Mouse (Mus musculus) C2C12 (cell line): ENCODE data around the gene Ccdc188. TPM values are rescaled to one million over a fixed set of nuclear protein-coding genes. Genes with fewer than 3 reads are reported as not detected.

ENCODE experiments used
- H3K27me3 ChIP-seq: one replicate; pipeline ENCODE4 v1.6.1; 2011; ENCODE audit not compliant: control insufficient read depth, insufficient read depth, insufficient read length
- H3K36me3 ChIP-seq: one replicate; pipeline ENCODE4 v1.6.1; 2011; ENCODE audit not compliant: control insufficient read depth, insufficient read depth
- H3K4me3 ChIP-seq: one replicate; pipeline ENCODE4 v1.5.1; 2011; ENCODE audit warnings: mild to moderate bottlenecking, control low read depth; ENCODE audit not compliant: poor library complexity, insufficient read depth, severe bottlenecking
- H3K79me2 ChIP-seq: one replicate; pipeline ENCODE4 v1.6.1; 2011; ENCODE audit not compliant: control insufficient read depth, insufficient read depth
- H3K79me3 ChIP-seq: one replicate; pipeline ENCODE4 v1.6.1; 2011; ENCODE audit warnings: low read depth, control low read depth
- H3ac ChIP-seq: one replicate; pipeline ENCODE3; 2011; ENCODE audit warnings: low read depth; ENCODE audit not compliant: control insufficient read depth, insufficient read length
- CEBPB ChIP-seq: IDR thresholded peaks from one replicate; pipeline ENCODE4 v1.6.1; 2011; ENCODE audit warnings: low read depth, mild to moderate bottlenecking, control low read depth, moderate library complexity
- CTCF ChIP-seq: IDR thresholded peaks from one replicate; pipeline ENCODE4 v1.5.1; 2011; ENCODE audit not compliant: control insufficient read depth, insufficient read depth, insufficient read length
- FOSL1 ChIP-seq: IDR thresholded peaks from one replicate; pipeline ENCODE4 v1.8.0; 2011; ENCODE audit warnings: mild to moderate bottlenecking, low read length; ENCODE audit not compliant: poor library complexity, insufficient read depth, severe bottlenecking
- MAX ChIP-seq: IDR thresholded peaks from one replicate; pipeline ENCODE4 v1.6.1; 2011; ENCODE audit warnings: mild to moderate bottlenecking, control low read depth
- MYOD1 ChIP-seq: IDR thresholded peaks from one replicate; pipeline ENCODE4 v1.6.1; 2011; ENCODE audit warnings: low read depth; ENCODE audit not compliant: control insufficient read depth, insufficient read length
- MYOG ChIP-seq: IDR thresholded peaks from one replicate; pipeline ENCODE4 v1.6.1; 2011; ENCODE audit not compliant: control insufficient read depth, insufficient read length; ENCODE audit errors: extremely low read depth
- USF1 ChIP-seq: IDR thresholded peaks from one replicate; pipeline ENCODE4 v1.6.1; 2011; ENCODE audit warnings: low read depth, mild to moderate bottlenecking, control low read depth, moderate library complexity
- polyA plus RNA-seq: library from polyadenylated mRNA; unstranded; fragments of >200 nt; fragmentation: generic; extraction: Trizol; gene quantifications from one replicate; pipeline ENCODE4 v1.2.1, GENCODE M21; 2012; ENCODE audit warnings: missing spikeins

Ccdc188 gene
- polyA plus RNA-seq, 1 experiment, result 0.04 TPM

GRCm38 (mm10) chr16:18220856-18221542 lies 3.3 kb downstream of the Ccdc188 start:
- Histone ChIP-seq H3ac (no peak overlapping the region), H3K79me3 (no peaks in the 10 kb centered on the region), H3K79me2 (no peaks in the 10 kb centered on the region), H3K4me3 (no peak overlapping the region), H3K36me3 (peaks cover 4% of the 10 kb centered on the region), H3K27me3 (no peaks in the 10 kb centered on the region)
- TF ChIP-seq MYOD1 (no peak), FOSL1 (no peak), MYOG (no peak), USF1 (no peak), MAX (no peak), CEBPB (no peak), CTCF (no peak)

- no peaks in the 10 kb centered on the region for H3K27me3 ChIP-seq
- no peaks in the 10 kb centered on the region for H3K79me2 ChIP-seq
- H3K36me3 ChIP-seq, result peaks cover 8% of the 10 kb centered on the region
- no peaks in the 10 kb centered on the region for H3K79me3 ChIP-seq
- H3ac ChIP-seq, result no peak overlapping the region
- no peak overlapping the region for H3K4me3 ChIP-seq
- peak; percentile 36 for TF ChIP-seq CTCF
- no peak for TF ChIP-seq USF1
These were observed 3.8 kb downstream of the Ccdc188 start for GRCm38 (mm10) chr16:18221543-18221898.

GRCm38 (mm10) chr16:18222188-18222587 lies 4.5 kb downstream of the Ccdc188 start:
- peaks cover 8% of the 10 kb centered on the region for H3K36me3 ChIP-seq

DNA sequence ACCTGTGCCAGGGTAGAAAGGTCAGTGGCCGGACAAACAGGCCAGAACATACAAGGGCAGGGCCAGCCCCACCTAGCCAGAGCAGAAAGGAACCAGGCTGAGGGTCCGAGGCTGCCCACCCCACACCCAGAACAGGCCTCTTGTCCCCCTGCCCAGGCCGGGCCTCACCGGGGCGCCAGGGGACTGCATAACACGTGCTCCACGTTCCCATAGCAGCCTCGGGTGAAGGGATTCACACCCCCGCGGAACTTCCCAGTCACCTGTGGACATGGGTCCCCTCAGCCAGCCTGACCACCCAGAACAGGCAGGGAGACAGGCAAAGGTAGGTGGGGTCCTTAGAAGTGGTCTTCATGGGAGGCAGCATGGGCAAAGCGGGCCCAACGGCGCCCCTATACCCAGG lies 9.5 kb downstream of the Ccdc188 start:
- no peak overlapping the region for H3K4me3 ChIP-seq
- TF ChIP-seq USF1, result no peak
- no peak for TF ChIP-seq MYOD1
- no peak for TF ChIP-seq MAX
- no peak for TF ChIP-seq FOSL1
- no peak for TF ChIP-seq MYOG
- no peak for TF ChIP-seq CEBPB
- TF ChIP-seq CTCF, result no peak
- peaks cover 39% of the 10 kb centered on the region for H3K79me2 ChIP-seq
- peaks cover 19% of the 10 kb centered on the region for H3K36me3 ChIP-seq
- H3K27me3 ChIP-seq, result no peaks in the 10 kb centered on the region
- no peak overlapping the region for H3ac ChIP-seq
- peaks cover 30% of the 10 kb centered on the region for H3K79me3 ChIP-seq

More at GRCm38 (mm10) chr16:18222188-18222587, 4.5 kb downstream of the Ccdc188 start:
- Histone ChIP-seq H3K4me3 (no peak overlapping the region), H3K79me3 (no peaks in the 10 kb centered on the region), H3K27me3 (no peaks in the 10 kb centered on the region), H3K79me2 (no peaks in the 10 kb centered on the region), H3ac (no peak overlapping the region)
- TF ChIP-seq USF1 (no peak), FOSL1 (no peak), MYOD1 (no peak), CEBPB (no peak), MYOG (no peak), CTCF (no peak), MAX (no peak)

- TF ChIP-seq MYOD1 (no peak), MAX (no peak), CTCF (no peak), FOSL1 (no peak), CEBPB (no peak), USF1 (no peak), MYOG (no peak)
- Histone ChIP-seq H3ac (no peak overlapping the region), H3K4me3 (no peak overlapping the region), H3K27me3 (no peaks in the 10 kb centered on the region), H3K79me3 (peaks cover 32% of the 10 kb centered on the region), H3K36me3 (peaks cover 19% of the 10 kb centered on the region), H3K79me2 (peaks cover 44% of the 10 kb centered on the region)
These were observed 10.3 kb downstream of the Ccdc188 start for GRCm38 (mm10) chr16:18227897-18228422.

- TF ChIP-seq CEBPB, result no peak
- no peak for TF ChIP-seq CTCF
- TF ChIP-seq MAX, result no peak
- TF ChIP-seq FOSL1, result no peak
- TF ChIP-seq MYOD1, result no peak
- no peak for TF ChIP-seq USF1
- no peak for TF ChIP-seq MYOG
- H3ac ChIP-seq, result no peak overlapping the region
- H3K79me2 ChIP-seq, result peaks cover 53% of the 10 kb centered on the region
- peaks cover 40% of the 10 kb centered on the region for H3K79me3 ChIP-seq
- no peak overlapping the region for H3K4me3 ChIP-seq
- H3K27me3 ChIP-seq, result no peaks in the 10 kb centered on the region
- peaks cover 19% of the 10 kb centered on the region for H3K36me3 ChIP-seq
These were observed 11.2 kb downstream of the Ccdc188 start for GRCm38 (mm10) chr16:18228856-18229255.
